Mouse (Mus musculus) neural tube, embryonic 14.5 days (tissue): ENCODE measurements around the gene Egln1. TPM values are rescaled to one million over a fixed set of nuclear protein-coding genes. Genes with fewer than 3 reads are reported as not detected.
A peak's percentile ranks its signal among the peaks of the same experiment; 100 is the strongest.

Source experiments
- ATAC-seq: fragments of 200-750 bp; cut with Nextera tagmentation; 2 replicates; pipeline ENCODE4 v1.8.0; 2017; ENCODE audit warnings: low read depth, mild to moderate bottlenecking, moderate TSS enrichment, moderate library complexity
- H3K27ac ChIP-seq: fragments of 300-500 bp; sonication (generic); 2 replicates; pipeline ENCODE4 v1.5.1; 2014; ENCODE audit warnings: low read depth, mild to moderate bottlenecking, control low read depth, low read length, moderate library complexity, mixed read lengths
- H3K27me3 ChIP-seq: fragments of 300-500 bp; sonication (generic); 2 replicates; pipeline ENCODE4 v1.6.1; 2014; ENCODE audit warnings: low read length; ENCODE audit not compliant: control insufficient read depth, insufficient read depth
- H3K36me3 ChIP-seq: fragments of 300-500 bp; sonication (generic); 2 replicates; pipeline ENCODE4 v1.6.1; 2014; ENCODE audit warnings: low read length, mixed read lengths; ENCODE audit not compliant: control insufficient read depth, insufficient read depth
- H3K4me1 ChIP-seq: fragments of 300-500 bp; sonication (generic); 2 replicates; pipeline ENCODE4 v1.6.1; 2014; ENCODE audit warnings: low read length; ENCODE audit not compliant: control insufficient read depth, insufficient read depth
- H3K4me2 ChIP-seq: fragments of 300-500 bp; sonication (generic); 2 replicates; pipeline ENCODE4 v1.6.1; 2014; ENCODE audit warnings: mild to moderate bottlenecking, low read depth, low read length, control low read depth
- H3K4me3 ChIP-seq: fragments of 300-500 bp; sonication (generic); 2 replicates; pipeline ENCODE4 v1.5.1; 2014; ENCODE audit warnings: low read depth, low read length, control low read depth, mixed read lengths
- H3K9ac ChIP-seq: fragments of 300-500 bp; sonication (generic); replicated peaks from 2 replicates; pipeline ENCODE4 v1.6.1; 2014; ENCODE audit warnings: low read depth, mild to moderate bottlenecking, control low read depth, low read length, mixed read lengths
- H3K9me3 ChIP-seq: fragments of 300-500 bp; sonication (generic); 2 replicates; pipeline ENCODE4 v1.6.1; 2016; ENCODE audit warnings: low read length; ENCODE audit not compliant: control insufficient read depth
- WGBS: fragments of 180-500 bp; shearing (Covaris S2); extraction: QIAGEN DNeasy Blood & Tissue Kit; methylation state at CpG from one replicate; pipeline ENCODE4 v1.1.7; 2014; 5-methylcytosine and 5-hydroxymethylcytosine counted together
- polyA plus RNA-seq: library from polyadenylated mRNA; unstranded; fragments of >200 nt; fragmentation: Nextera tagmentation; extraction: Ambion mirVana; gene quantifications from 2 replicates; pipeline ENCODE4 v1.2.1, GENCODE M21; 2014

Egln1 gene
- polyA plus RNA-seq, 1 experiment from 2014 or later, result 25.7 TPM

- H3K4me1 ChIP-seq, result peaks cover 24% of the 10 kb centered on the region
- peak within 1 kb of the TSS; percentile 73 for H3K27ac ChIP-seq
- ATAC-seq, result peak; percentile 92
- peaks cover 26% of the 10 kb centered on the region for H3K36me3 ChIP-seq
- H3K27me3 ChIP-seq, result no peaks in the 10 kb centered on the region
- under 1% methylated on average over 108 of the region's 114 CpGs for WGBS
- H3K4me2 ChIP-seq, result peak within 1 kb of the TSS; percentile 95
- no peaks in the 10 kb centered on the region for H3K9me3 ChIP-seq
- peak within 1 kb of the TSS; percentile 80 for H3K9ac ChIP-seq
- H3K4me3 ChIP-seq, result peak within 1 kb of the TSS; percentile 91
These were observed 51.5 kb downstream of the Egln1 start, which contains the start of the genes Exoc8 and Sprtn for GRCm38 (mm10) chr8:124897386-124898250. Gene Exoc8 (minus strand): TSS chr8:124897705. Gene Sprtn (plus strand): TSS chr8:124897886.

DNA sequence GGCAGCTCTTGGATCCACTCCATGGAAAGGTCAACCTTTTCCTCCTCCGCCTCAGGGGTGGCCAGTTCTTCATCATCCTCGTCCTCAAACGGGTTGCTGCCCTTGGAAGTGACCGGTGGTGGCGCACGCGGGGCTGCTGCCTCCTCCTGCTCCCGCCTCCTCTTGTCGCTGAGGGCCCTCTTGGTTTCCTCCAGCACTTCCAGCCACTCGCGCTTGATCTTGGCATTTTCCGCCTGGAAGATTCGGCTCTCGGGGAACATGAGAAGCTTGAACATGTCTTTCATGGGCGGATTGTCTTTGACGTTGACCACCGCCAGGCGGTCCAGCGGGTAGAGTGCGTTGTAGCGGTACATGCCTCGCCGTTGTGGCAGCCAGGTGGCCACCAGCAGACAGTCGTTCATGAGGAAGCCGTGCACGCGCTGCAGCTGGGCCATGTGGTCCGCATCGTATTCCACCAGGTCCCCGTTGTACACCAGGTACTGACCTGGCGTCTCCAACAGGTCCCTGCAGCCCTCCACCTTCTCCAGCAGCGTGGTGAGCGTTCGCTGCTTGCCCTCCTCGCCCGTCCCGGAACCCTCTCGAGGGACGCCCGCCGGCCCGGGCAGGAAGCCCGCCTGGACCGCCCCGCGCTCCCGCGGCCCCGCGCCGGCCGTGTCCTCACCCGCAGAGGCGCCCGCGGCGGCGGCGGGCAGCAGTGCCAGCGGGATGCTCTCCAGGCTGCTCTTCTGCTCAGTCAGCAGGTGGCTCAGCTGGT, 52.3 kb downstream of the Egln1 start:
- peak overlapping the region; percentile 91 for H3K4me3 ChIP-seq
- H3K36me3 ChIP-seq, result peaks cover 19% of the 10 kb centered on the region
- peaks cover 24% of the 10 kb centered on the region for H3K4me1 ChIP-seq
- H3K9ac ChIP-seq, result peak overlapping the region; percentile 80
- no peaks in the 10 kb centered on the region for H3K27me3 ChIP-seq
- no peaks in the 10 kb centered on the region for H3K9me3 ChIP-seq
- peak; percentile 55 for ATAC-seq
- H3K4me2 ChIP-seq, result peak overlapping the region; percentile 95
- H3K27ac ChIP-seq, result peak overlapping the region; percentile 64
- 1% methylated on average over 54 of the region's 60 CpGs for WGBS

DNA sequence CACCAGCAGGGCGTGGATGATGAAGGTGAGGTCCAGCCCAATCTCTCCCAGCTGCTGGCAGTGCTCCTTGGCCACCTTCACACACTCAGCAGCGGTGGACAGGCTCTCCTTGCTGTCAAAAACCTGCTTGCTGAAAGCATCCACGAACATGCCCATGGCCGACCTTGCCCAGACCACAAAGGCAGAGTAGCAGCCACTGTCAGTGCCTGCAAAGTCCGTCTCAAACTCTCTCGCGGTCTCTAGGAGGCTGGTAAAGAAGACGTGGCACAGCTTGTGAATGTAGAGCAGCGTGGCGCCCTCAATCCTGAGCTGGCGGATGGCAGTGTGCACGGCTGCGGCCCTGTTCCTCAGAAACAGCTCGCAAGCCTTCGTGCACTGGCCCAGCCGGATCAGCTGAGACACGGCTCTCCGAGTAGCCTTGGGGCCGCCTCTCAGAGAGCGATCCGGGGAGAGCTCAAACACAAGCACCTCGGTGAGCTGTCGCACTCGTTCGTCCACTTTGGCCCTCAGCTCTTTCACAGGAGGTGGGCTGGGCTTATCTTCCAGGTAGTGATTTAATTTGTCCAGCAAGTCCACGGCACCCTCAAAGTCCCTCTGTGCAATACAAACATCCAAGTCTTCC, 53.0 kb downstream of the Egln1 start:
- H3K9me3 ChIP-seq, result no peaks in the 10 kb centered on the region
- H3K4me2 ChIP-seq, result peak overlapping the region; percentile 95
- peaks cover 17% of the 10 kb centered on the region for H3K36me3 ChIP-seq
- H3K27me3 ChIP-seq, result no peaks in the 10 kb centered on the region
- ATAC-seq, result no peak
- H3K4me1 ChIP-seq, result peaks cover 24% of the 10 kb centered on the region
- peak overlapping the region; percentile 91 for H3K4me3 ChIP-seq
- H3K9ac ChIP-seq, result peak overlapping the region; percentile 80
- WGBS, result 89% methylated on average over 26 of the region's 26 CpGs
- no peak overlapping the region for H3K27ac ChIP-seq

DNA sequence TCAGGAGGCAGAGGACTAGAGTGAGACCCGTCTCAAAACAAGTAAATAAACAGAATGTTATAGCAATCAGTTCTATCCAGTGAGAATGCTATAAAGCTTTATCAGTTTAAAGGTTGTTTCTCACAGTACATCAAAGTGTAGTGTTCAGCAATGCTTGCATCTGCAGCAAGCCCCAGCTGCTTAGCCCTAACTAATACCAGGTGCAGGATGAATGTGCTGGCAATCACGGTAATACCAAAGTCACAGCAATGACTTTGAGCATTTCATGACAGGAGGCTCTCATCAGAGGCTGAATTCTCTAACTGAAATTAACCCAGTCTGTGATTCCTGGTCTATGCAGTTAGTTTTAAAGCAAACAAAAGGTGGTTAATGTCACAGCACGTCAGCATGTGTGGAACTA, 56.5 kb downstream of the Egln1 start:
- Histone ChIP-seq H3K9me3 (no peaks in the 10 kb centered on the region), H3K27me3 (no peaks in the 10 kb centered on the region), H3K36me3 (peaks cover 32% of the 10 kb centered on the region), H3K4me3 (no peak overlapping the region), H3K27ac (no peak overlapping the region), H3K9ac (no peak overlapping the region; the same call in 1 of the 2 replicates), H3K4me1 (peaks cover 17% of the 10 kb centered on the region), H3K4me2 (no peak overlapping the region)
- no peak for ATAC-seq
- WGBS, result 77% methylated on average over 3 of the region's 3 CpGs

- Histone ChIP-seq H3K36me3 (peaks cover 64% of the 10 kb centered on the region), H3K27ac (no peak overlapping the region), H3K9me3 (no peaks in the 10 kb centered on the region), H3K4me3 (no peak overlapping the region), H3K4me1 (no peaks in the 10 kb centered on the region), H3K9ac (no peak overlapping the region), H3K4me2 (no peak overlapping the region), H3K27me3 (no peaks in the 10 kb centered on the region)
- ATAC-seq, result no peak
- WGBS, result 98% methylated on average over 5 of the region's 5 CpGs
These were observed 60.7 kb downstream of the Egln1 start for GRCm38 (mm10) chr8:124888385-124888784.

GRCm38 (mm10) chr8:124878946-124879526, 70.1 kb downstream of the Egln1 start:
- H3K4me1 ChIP-seq, result no peaks in the 10 kb centered on the region
- H3K4me2 ChIP-seq, result no peak overlapping the region
- no peak overlapping the region for H3K4me3 ChIP-seq
- H3K36me3 ChIP-seq, result peaks cover 77% of the 10 kb centered on the region
- no peak overlapping the region for H3K9ac ChIP-seq
- WGBS, result 89% methylated on average over 10 of the region's 10 CpGs
- no peak for ATAC-seq
- H3K27ac ChIP-seq, result no peak overlapping the region
- H3K9me3 ChIP-seq, result no peaks in the 10 kb centered on the region
- H3K27me3 ChIP-seq, result no peaks in the 10 kb centered on the region

GRCm38 (mm10) chr8:124878141-124878540, 71.0 kb downstream of the Egln1 start:
- no peak overlapping the region for H3K4me3 ChIP-seq
- H3K4me1 ChIP-seq, result no peaks in the 10 kb centered on the region
- H3K9me3 ChIP-seq, result no peaks in the 10 kb centered on the region
- no peak for ATAC-seq
- no peaks in the 10 kb centered on the region for H3K27me3 ChIP-seq
- peaks cover 74% of the 10 kb centered on the region for H3K36me3 ChIP-seq
- no peak overlapping the region for H3K9ac ChIP-seq
- no peak overlapping the region for H3K4me2 ChIP-seq
- no peak overlapping the region for H3K27ac ChIP-seq
- 89% methylated on average over 5 of the region's 5 CpGs for WGBS

DNA sequence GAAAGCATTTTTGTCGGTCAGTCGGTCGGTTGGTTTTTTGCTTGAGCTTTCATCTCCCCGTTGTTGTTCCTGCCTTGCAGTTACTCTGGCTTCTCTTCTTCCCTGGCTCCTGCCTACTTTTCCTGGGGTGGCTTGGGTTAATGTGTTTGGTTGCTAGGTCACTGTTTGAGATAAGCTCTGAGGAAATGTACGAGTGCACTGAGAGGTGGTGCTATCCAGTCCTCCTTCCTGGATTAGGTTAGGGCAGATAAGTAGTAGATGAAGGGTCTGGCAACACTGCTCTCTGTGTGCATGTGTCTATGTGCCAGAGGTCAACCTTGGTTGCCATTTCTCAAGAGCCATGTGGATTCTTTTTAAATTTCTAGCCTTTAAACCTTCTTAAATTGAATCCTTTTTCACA, 76.4 kb downstream of the Egln1 start:
- no peaks in the 10 kb centered on the region for H3K4me1 ChIP-seq
- H3K36me3 ChIP-seq, result peaks cover 37% of the 10 kb centered on the region
- no peak overlapping the region for H3K9ac ChIP-seq
- H3K9me3 ChIP-seq, result no peaks in the 10 kb centered on the region
- 91% methylated on average over 5 of the region's 5 CpGs for WGBS
- H3K27ac ChIP-seq, result no peak overlapping the region
- H3K27me3 ChIP-seq, result no peaks in the 10 kb centered on the region
- no peak for ATAC-seq
- H3K4me2 ChIP-seq, result no peak overlapping the region
- no peak overlapping the region for H3K4me3 ChIP-seq
